ENCODE assay signal across 12 mouse cellular contexts in the genomic region with DNA sequence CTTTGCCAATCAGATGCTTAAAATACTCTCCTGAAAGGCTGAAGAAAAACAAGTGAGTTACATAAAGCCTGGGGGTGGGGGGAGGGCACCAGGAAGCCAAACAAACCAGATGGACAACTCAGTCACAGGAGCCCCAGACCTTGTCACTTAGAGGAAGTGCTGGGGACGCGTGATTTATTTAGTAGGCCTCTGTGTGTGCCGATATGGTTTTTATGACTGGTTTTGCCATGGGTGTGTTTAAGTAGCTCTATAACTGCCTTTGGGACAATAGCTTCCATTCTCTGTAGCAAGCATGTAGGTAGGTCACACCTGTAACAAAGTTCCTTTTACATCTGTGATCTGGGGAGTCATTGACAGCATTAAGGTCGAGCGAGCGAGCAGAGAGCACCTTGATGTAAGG.
A peak's percentile ranks its signal among the peaks of the same experiment; 100 is the strongest.
DNase-seq lines count a peak whose midpoint lies in the region; ATAC-seq and TF ChIP-seq lines count a peak whose summit lies in the region.
"Had no signal": no experiment of that assay in that cellular context is flagged by ENCODE, and none has a peak within 500 bp of the region (broad histone marks: within the 10 kb centered on the region; RNA-seq: fewer than 3 reads in every experiment).

No protein-coding gene starts in this region.

- no peak for TF ChIP-seq RAD21 in CH12.LX (IDR thresholded peaks at IDR 0.05; ENCODE audit: low read depth, low read length)

- H3K79me2 ChIP-seq in CH12.LX (replicated peaks; ENCODE audit: control insufficient read depth, extremely low read depth, insufficient read depth, poor library complexity, severe bottlenecking) (no peaks in the 10 kb centered on the region), macrophage (ENCODE audit: inconsistent target) (peaks cover 25% of the 10 kb centered on the region)

- dilution Hi-C loops in CH12.LX (cut with MboI; ENCODE audit: extremely low pct_ligation_motif_present, extremely low pct_unique_long_range_greater_than_20kb, low sequenced_read_pairs): no loop called here

- H3K4me3 ChIP-seq in kidney, embryonic 16.5 days (ENCODE audit: low read length): no peak overlapping the region
- no peak overlapping the region for H3K4me3 ChIP-seq in CH12.LX (replicated peaks in 1 of 3; ENCODE audit: low read depth in 2 of 3, low read length in 2 of 3, poor library complexity in 1 of 3)
- no peak overlapping the region for H3K4me3 ChIP-seq in macrophage (ENCODE audit: inconsistent target)
- no peak overlapping the region for H3K4me3 ChIP-seq in midbrain, embryonic 11.5 days (ENCODE audit: low read depth, low read length)
- H3K4me3 ChIP-seq: embryonic facial prominence, embryonic 15.5 days had no signal

- WGBS in kidney, embryonic 16.5 days: 34% methylated on average over 6 of the region's 6 CpGs
- WGBS in macrophage (ENCODE audit: missing documents): 21% methylated on average over 6 of the region's 6 CpGs
- WGBS in midbrain, embryonic 11.5 days: 81% methylated on average over 6 of the region's 6 CpGs

- ATAC-seq in kidney, embryonic 16.5 days (ENCODE audit: low FRiP score, low TSS enrichment): 0 out of 2 replicates have a peak, but pooled peaks have one; percentile 26
- 0 out of 2 replicates have a peak, but pooled peaks have one; percentile 10 for ATAC-seq in granulocyte monocyte progenitor cell, adult 5-6 weeks (replicated peaks; ENCODE audit: poor library complexity, severe bottlenecking)
- ATAC-seq in midbrain, embryonic 11.5 days (ENCODE audit: low FRiP score): no peak
- ATAC-seq: inflammation-experienced regulatory T-cells, adult 6 months had no signal

- no peaks in the 10 kb centered on the region for H3K27me3 ChIP-seq in kidney, embryonic 16.5 days (ENCODE audit: insufficient read depth, low read length)
- H3K27me3 ChIP-seq in CH12.LX (replicated peaks): no peaks in the 10 kb centered on the region
- H3K27me3 ChIP-seq in midbrain, embryonic 11.5 days (ENCODE audit: control insufficient read depth, insufficient read depth, low read length): no peaks in the 10 kb centered on the region
- H3K27me3 ChIP-seq: embryonic facial prominence, embryonic 15.5 days had no signal

- intact Hi-C loops in heart, postnatal 36 days (cut with DNase I): loop anchor here (5.0 kb wide), 1 partner anchor 162 kb away; no protein-coding TSS in a partner anchor

- TF ChIP-seq EP300 in CH12.LX (IDR thresholded peaks at IDR 0.05; ENCODE audit: low read length): no peak

- peaks cover 49% of the 10 kb centered on the region for H3K4me1 ChIP-seq in kidney, embryonic 16.5 days (ENCODE audit: insufficient read depth, low read length)
- H3K4me1 ChIP-seq in CH12.LX (ENCODE audit: control insufficient read depth in 1 of 2, insufficient read depth in 2 of 2): peaks cover 38 to 88% of the 10 kb centered on the region in 2 experiments
- no peaks in the 10 kb centered on the region for H3K4me1 ChIP-seq in midbrain, embryonic 11.5 days (ENCODE audit: control insufficient read depth, insufficient read depth, low read length)

- H3K4me2 ChIP-seq in kidney, embryonic 16.5 days (replicated peaks; ENCODE audit: low read depth, low read length): no peak overlapping the region
- no peak overlapping the region for H3K4me2 ChIP-seq in CH12.LX (ENCODE audit: insufficient read depth, low read depth, poor library complexity, severe bottlenecking)
- no peak overlapping the region for H3K4me2 ChIP-seq in midbrain, embryonic 11.5 days
- H3K4me2 ChIP-seq: embryonic facial prominence, embryonic 15.5 days had no signal

- H3K27ac ChIP-seq in kidney, embryonic 16.5 days (ENCODE audit: low read length): peak overlapping the region; percentile 41; the same call in 1 of the 2 replicates
- H3K27ac ChIP-seq in CH12.LX (ENCODE audit: insufficient read depth, low read depth) (peak overlapping the region; percentile 26; the same call in 1 of the 2 replicates), macrophage (peak overlapping the region; percentile 99)
- no peak overlapping the region for H3K27ac ChIP-seq in midbrain, embryonic 11.5 days (ENCODE audit: low read depth, low read length)
- H3K27ac ChIP-seq: embryonic facial prominence, embryonic 15.5 days had no signal

- DNase-seq in kidney, adult 9 months: no peak
- peak; percentile 69 for DNase-seq in CH12.LX (ENCODE audit: extremely low read depth)
- DNase-seq in adipocyte (ENCODE audit: low spot score): no peak
- no peak for DNase-seq in midbrain, embryonic 11.5 days (ENCODE audit: low spot score, missing footprints)
- DNase-seq in heart, postnatal 36 days: no peak
- DNase-seq: cerebellum, adult 18-20 months; gastrocnemius, postnatal 10 days had no signal

- H3K36me3 ChIP-seq in kidney, embryonic 16.5 days (ENCODE audit: insufficient read depth, low read length): peaks cover 16% of the 10 kb centered on the region
- H3K36me3 ChIP-seq in CH12.LX (replicated peaks in 1 of 2; ENCODE audit: control insufficient read depth in 1 of 2, insufficient read depth in 1 of 2, low read length in 1 of 2) (peaks cover 17 to 25% of the 10 kb centered on the region in 2 experiments), macrophage (ENCODE audit: inconsistent target) (peaks cover 23% of the 10 kb centered on the region)
- H3K36me3 ChIP-seq in midbrain, embryonic 11.5 days (ENCODE audit: control insufficient read depth, insufficient read depth, low read length): no peaks in the 10 kb centered on the region

- TF ChIP-seq POLR2A in CH12.LX (IDR thresholded peaks at IDR 0.05; ENCODE audit: low read depth, low read length): no peak

- H3K9ac ChIP-seq in kidney, embryonic 16.5 days (replicated peaks; ENCODE audit: low read length): no peak overlapping the region
- H3K9ac ChIP-seq in CH12.LX (ENCODE audit: insufficient read depth, low read depth): 0 out of 2 replicates have a peak overlapping the region, but pooled peaks have one; percentile 2
- no peak overlapping the region for H3K9ac ChIP-seq in midbrain, embryonic 11.5 days (ENCODE audit: low read length)
- H3K9ac ChIP-seq: embryonic facial prominence, embryonic 15.5 days had no signal

- TF ChIP-seq CTCF in CH12.LX (conservative IDR thresholded peaks at IDR 0.05 in 1 of 2, IDR thresholded peaks at IDR 0.05 in 1 of 2; ENCODE audit: low read depth in 2 of 2, low read length in 2 of 2): no peak

- in situ Hi-C loops in CH12.LX (cut with MboI; ENCODE audit: low pct_ligation_motif_present, low pct_unique_long_range_greater_than_20kb, low sequenced_read_pairs): loop anchor here (10.0 kb wide), 1 partner anchor 86 kb away; no protein-coding TSS in a partner anchor

- no peaks in the 10 kb centered on the region for H3K9me3 ChIP-seq in kidney, embryonic 16.5 days (ENCODE audit: low read length)
- H3K9me3 ChIP-seq in CH12.LX (replicated peaks; ENCODE audit: low read length): peaks cover 2% of the 10 kb centered on the region
- no peaks in the 10 kb centered on the region for H3K9me3 ChIP-seq in midbrain, embryonic 11.5 days (ENCODE audit: control insufficient read depth, low read length)
- H3K9me3 ChIP-seq: embryonic facial prominence, embryonic 15.5 days had no signal

TF ChIP-seq in CH12.LX, 34 proteins besides CTCF, POLR2A, EP300 and RAD21:
- TF ChIP-seq ELF1 (IDR thresholded peaks at IDR 0.05; ENCODE audit: low read depth, low read length) (peak; percentile 46; the same call in 1 of the 2 replicates), NELFE (IDR thresholded peaks at IDR 0.05; ENCODE audit: low read depth, low read length) (no peak), BHLHE40 (IDR thresholded peaks at IDR 0.05; ENCODE audit: low read depth, low read length) (peak; percentile 66), CHD2 (IDR thresholded peaks at IDR 0.05; ENCODE audit: low read length) (peak; percentile 66)
